Mouse (Mus musculus) left cerebral cortex, adult 6 months (tissue): Measurements from ENCODE around the gene Atp5l. TPM values are rescaled to one million over a fixed set of nuclear protein-coding genes. Genes with fewer than 3 reads are reported as not detected.

ENCODE experiments used
- long read RNA-seq, 2 experiments: library from polyadenylated mRNA; unstranded; transcript quantifications; one replicate each; pipeline ENCODE4 v2.0.0; 2019 to 2020
- polyA plus RNA-seq: library from polyadenylated mRNA; unstranded; fragments of <200 nt; fragmentation: Nextera tagmentation; gene quantifications from 2 replicates; pipeline ENCODE4 v1.2.3, GENCODE M21; 2021

Atp5l gene
- polyA plus RNA-seq = 1,488 and 1,660 TPM in 2 replicates
- long read RNA-seq, experiment 1, transcript Atp5l-201 (3 exons, 544 nt) = major isoform, 97 of 104 reads
- long read RNA-seq, experiment 1, partial matches to known transcripts = 4 of 104 reads
- long read RNA-seq, experiment 1, other reads (novel, unspliced or antisense) = 2 of 104 reads
- long read RNA-seq, experiment 2, transcript Atp5l-201 (3 exons, 544 nt) = major isoform, 777 of 781 reads
- long read RNA-seq, experiment 2, partial matches to known transcripts = 0 of 781 reads
- long read RNA-seq, experiment 2, other reads (novel, unspliced or antisense) = 4 of 781 reads

DNA sequence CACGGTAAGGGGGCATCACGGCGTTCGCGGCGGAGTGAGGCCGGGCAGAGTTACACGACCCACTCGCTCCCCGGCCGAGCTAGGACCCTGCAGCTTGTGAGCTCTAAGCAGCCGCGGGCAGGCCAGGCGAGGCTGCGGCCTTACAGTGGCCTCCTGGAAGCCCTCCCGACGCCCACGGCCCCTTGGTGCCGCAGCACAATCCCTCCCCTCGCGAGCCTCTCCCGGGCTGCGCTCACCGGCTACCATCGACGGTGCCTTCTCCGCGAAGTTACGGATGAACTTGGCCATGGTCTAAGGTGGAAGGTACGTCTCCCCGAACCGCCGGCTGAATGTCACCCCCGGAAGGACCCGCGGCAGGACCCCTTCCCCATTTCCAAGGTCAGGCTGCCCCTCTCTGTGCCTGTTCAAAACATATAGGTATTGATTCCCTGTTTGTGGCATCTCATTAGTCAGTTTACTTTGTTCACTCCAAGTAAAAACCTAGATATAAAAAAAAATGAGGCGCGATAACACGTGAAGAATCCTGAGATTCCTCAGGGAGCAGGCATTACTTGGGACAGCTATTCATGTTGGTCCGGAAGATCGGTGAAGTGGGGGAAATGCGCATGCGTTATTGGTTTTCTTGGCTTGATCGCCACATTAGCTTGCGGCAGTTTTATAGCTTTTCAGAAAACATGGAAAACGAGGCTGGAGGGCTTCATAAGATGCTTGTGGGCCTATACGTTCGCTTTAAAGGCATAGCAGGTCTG is at the start of gene Atp5l:
Gene Atp5l (minus strand): TSS at position 369 of the 749 bp plus-strand sequence.

GRCm38 (mm10) chr9:44965126-44965832 is 44.7 kb upstream of the Atp5l start, which contains the start of gene Ube4a:
TSS of gene Ube4a (minus strand) at chr9:44965600.

DNA sequence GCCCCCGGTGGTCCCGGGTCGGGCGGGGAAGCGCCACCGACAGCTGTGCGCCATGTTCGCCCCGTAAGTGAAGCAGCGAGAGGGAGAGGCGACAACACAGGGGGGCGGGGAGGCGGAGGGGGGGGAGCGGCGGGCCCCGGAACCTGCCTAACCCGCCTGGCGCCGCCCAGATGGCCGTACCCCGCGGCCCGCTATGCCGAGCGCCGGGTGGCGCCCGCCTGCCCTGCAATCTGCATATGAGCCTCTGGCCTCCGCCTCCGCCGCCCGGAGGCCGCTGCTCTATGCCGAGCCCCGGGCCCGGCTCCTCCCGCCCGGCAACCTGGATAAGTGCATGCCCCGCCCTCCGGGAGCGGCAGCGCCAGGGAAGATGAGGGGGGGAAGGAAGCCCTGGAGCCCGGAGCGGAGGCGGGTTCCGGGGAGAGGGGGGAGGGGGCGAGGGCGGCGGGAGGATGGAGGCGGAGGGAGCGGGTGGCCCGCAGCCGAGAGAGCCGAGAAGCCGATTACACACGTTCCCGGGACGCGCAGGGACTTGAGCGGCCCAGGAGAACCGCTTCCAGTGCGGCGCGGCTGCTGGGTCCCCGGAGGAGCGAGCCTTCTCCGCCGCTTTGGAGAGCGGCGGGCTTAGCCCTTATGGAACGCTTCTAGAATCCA is 39.2 kb downstream of the Atp5l start, which contains the start of gene Kmt2a:
Gene Kmt2a (minus strand): TSS at position 76 of the 651 bp plus-strand sequence.

Other genes with a start within 250 kb of the Atp5l start
- not detected in 2 replicates for gene Treh, start 247.5 kb downstream of the Atp5l start, polyA plus RNA-seq
- 9.7 and 13.5 TPM in 2 replicates for gene Phldb1, start 185.5 kb downstream of the Atp5l start, polyA plus RNA-seq
- 34.9 and 42.3 TPM in 2 replicates for gene Arcn1, start 152.9 kb downstream of the Atp5l start, polyA plus RNA-seq
- gene Ift46, start 152.8 kb downstream of the Atp5l start, polyA plus RNA-seq = 60.3 and 65.9 TPM in 2 replicates
- gene Tmem25, start 121.4 kb downstream of the Atp5l start, polyA plus RNA-seq = 58.9 and 64.0 TPM in 2 replicates
- gene Ttc36, start 117.7 kb downstream of the Atp5l start, polyA plus RNA-seq = not detected in 2 replicates
- 5.1 and 6.0 TPM in 2 replicates for gene Kmt2a, start 39.4 kb downstream of the Atp5l start, polyA plus RNA-seq
- gene Ube4a, start 44.9 kb upstream of the Atp5l start, polyA plus RNA-seq = 25.5 and 41.4 TPM in 2 replicates
- not detected in 2 replicates for gene Cd3g, start 59.7 kb upstream of the Atp5l start, polyA plus RNA-seq
- 0.06 TPM in 1 of 2 replicates, not detected in the other for gene Cd3d, start 61.0 kb upstream of the Atp5l start, polyA plus RNA-seq
- 0.06 TPM in 1 of 2 replicates, not detected in the other for gene Cd3e, start 88.9 kb upstream of the Atp5l start, polyA plus RNA-seq
- 0.72 and 1.3 TPM in 2 replicates for gene Mpzl2, start 119.1 kb upstream of the Atp5l start, polyA plus RNA-seq
- gene Mpzl3, start 134.4 kb upstream of the Atp5l start, polyA plus RNA-seq = 1.1 and 1.4 TPM in 2 replicates
- gene Jaml, start 158.4 kb upstream of the Atp5l start, polyA plus RNA-seq = 0.54 and 1.0 TPM in 2 replicates
- 258 and 466 TPM in 2 replicates for gene Scn2b, start 197.0 kb upstream of the Atp5l start, polyA plus RNA-seq
- 24.4 and 33.1 TPM in 2 replicates for gene Scn4b, start 217.7 kb upstream of the Atp5l start, polyA plus RNA-seq